Mouse (Mus musculus) G1E (cell line): ENCODE results near the gene Cryba4. TPM values are rescaled to one million over a fixed set of nuclear protein-coding genes. Genes with fewer than 3 reads are reported as not detected.

Experiments
- ATAC-seq: 2 replicates; pipeline ENCODE4 v1.8.0; 2016; ENCODE audit warnings: mild to moderate bottlenecking; ENCODE audit not compliant: insufficient number of reproducible peaks, poor library complexity, low FRiP score, severe bottlenecking; ENCODE audit errors: extremely low read depth
- DNase-seq: peaks from one replicate; pipeline ENCODE4 v3.0.0; 2012; ENCODE audit warnings: low spot score
- H3K27me3 ChIP-seq: 2 replicates; pipeline ENCODE4 v1.6.1; 2012; ENCODE audit warnings: mild to moderate bottlenecking, low read length, inconsistent platforms; ENCODE audit not compliant: insufficient read depth
- H3K36me3 ChIP-seq: replicated peaks from 2 replicates; pipeline ENCODE3; 2012; ENCODE audit warnings: mild to moderate bottlenecking, inconsistent platforms
- H3K4me1 ChIP-seq: 2 replicates; pipeline ENCODE4 v1.6.1; 2012; ENCODE audit warnings: low read depth, low read length, inconsistent platforms, mixed read lengths; ENCODE audit not compliant: insufficient read depth
- H3K4me3 ChIP-seq: 2 replicates; pipeline ENCODE4 v1.5.1; 2012; ENCODE audit warnings: low read depth, mild to moderate bottlenecking, inconsistent platforms, low read length, moderate library complexity, mixed read lengths
- H3K9me3 ChIP-seq: replicated peaks from 2 replicates; pipeline ENCODE4 v1.6.1; 2012; ENCODE audit warnings: inconsistent platforms
- CTCF ChIP-seq: IDR thresholded peaks from 2 replicates; pipeline ENCODE4 v1.5.1; 2012; ENCODE audit warnings: low read depth, low read length, inconsistent platforms, mixed read lengths
- GATA1 ChIP-seq: IDR thresholded peaks from 2 replicates; pipeline ENCODE4 v1.6.1; 2012; ENCODE audit warnings: borderline replicate concordance, low read length, inconsistent platforms, mixed read lengths
- GATA2 ChIP-seq: IDR thresholded peaks from 2 replicates; pipeline ENCODE4 v1.6.1; 2012; ENCODE audit warnings: low read depth, low read length, inconsistent platforms, borderline replicate concordance
- POLR2AphosphoS5 ChIP-seq: IDR thresholded peaks from 2 replicates; pipeline ENCODE4 v1.6.1; 2012; ENCODE audit warnings: low read depth, low read length, inconsistent platforms; ENCODE audit not compliant: insufficient replicate concordance
- TAL1 ChIP-seq: conservative IDR thresholded peaks from 2 replicates; pipeline ENCODE4 v1.6.1; 2012; ENCODE audit warnings: low read depth, low read length, inconsistent platforms, mixed read lengths
- polyA plus RNA-seq: library from polyadenylated mRNA; stranded (reverse); fragments of >175 nt; gene quantifications from 2 replicates; pipeline ENCODE4 v1.2.3, GENCODE M21; 2012
- total RNA-seq, 2 experiments: library from RNA; stranded (forward) in 1 of 2; stranded (reverse) in 1 of 2; fragments of 200-1000 nt in 1 of 2; fragments of >200 nt in 1 of 2; fragmentation: Nextera tagmentation in 1 of 2; gene quantifications; 2 replicates each; pipeline ENCODE4 v1.2.3; 2014 to 2017

The Cryba4 gene
- total and polyA plus RNA-seq, 3 experiments = 0.43 to 0.98 TPM; not detected in 1

DNA sequence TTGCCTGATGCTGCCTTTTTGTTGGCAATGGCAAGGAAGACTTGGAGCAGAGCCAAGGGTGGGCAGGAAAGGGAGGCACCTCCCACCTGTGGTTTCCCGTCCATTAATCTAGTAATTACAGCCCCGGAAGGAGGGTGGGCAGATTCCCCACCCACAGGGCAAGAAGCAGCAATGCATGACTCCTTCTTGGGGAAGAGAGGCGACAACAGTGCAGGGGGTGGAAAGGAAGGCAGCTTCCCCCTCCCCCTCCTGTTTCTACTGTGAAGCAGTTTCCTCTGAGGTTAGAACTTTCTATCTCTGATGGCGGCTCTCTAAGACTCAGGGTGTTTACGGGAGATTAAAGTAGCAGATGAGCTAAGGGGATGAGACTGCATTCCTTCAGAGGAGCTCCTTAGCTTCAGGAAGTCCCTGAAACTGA lies 9.9 kb downstream of the Cryba4 start:
- no peak for TF ChIP-seq GATA1
- no peak for TF ChIP-seq POLR2AphosphoS5
- TF ChIP-seq TAL1 = peak; percentile 61
- TF ChIP-seq GATA2 = no peak
- TF ChIP-seq CTCF = no peak
- H3K27me3 ChIP-seq = peaks cover 16% of the 10 kb centered on the region
- peaks cover 17% of the 10 kb centered on the region for H3K9me3 ChIP-seq
- H3K4me3 ChIP-seq = no peak overlapping the region; the same call in 1 of the 2 replicates
- peaks cover 80% of the 10 kb centered on the region for H3K4me1 ChIP-seq
- peak; percentile 15; the same call in 1 of the 2 replicates for ATAC-seq
- H3K36me3 ChIP-seq = peaks cover 2% of the 10 kb centered on the region
- peak; percentile 61 for DNase-seq

DNA sequence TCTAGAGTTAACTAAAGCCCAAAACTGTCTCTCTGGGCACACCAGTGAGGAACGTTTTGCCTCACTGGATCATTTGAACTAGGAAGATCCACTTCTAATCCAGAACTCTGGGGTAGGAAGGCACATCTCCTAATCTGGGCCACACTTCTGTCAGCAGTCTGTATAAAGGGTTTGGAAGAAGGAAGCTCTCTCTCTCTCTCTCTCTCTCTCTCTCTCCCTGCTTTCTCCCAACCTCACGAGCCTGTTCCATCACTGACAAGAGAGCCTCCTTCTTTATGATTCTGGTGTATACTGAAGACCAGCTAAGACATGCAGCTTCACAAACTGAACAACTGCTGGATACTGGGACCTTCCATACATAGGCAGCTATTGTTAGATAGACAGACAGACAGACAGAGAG lies 10.5 kb downstream of the Cryba4 start:
- no peak for TF ChIP-seq GATA2
- TF ChIP-seq CTCF = no peak
- TF ChIP-seq TAL1 = no peak
- peaks cover 20% of the 10 kb centered on the region for H3K27me3 ChIP-seq
- H3K4me3 ChIP-seq = no peak overlapping the region

DNA sequence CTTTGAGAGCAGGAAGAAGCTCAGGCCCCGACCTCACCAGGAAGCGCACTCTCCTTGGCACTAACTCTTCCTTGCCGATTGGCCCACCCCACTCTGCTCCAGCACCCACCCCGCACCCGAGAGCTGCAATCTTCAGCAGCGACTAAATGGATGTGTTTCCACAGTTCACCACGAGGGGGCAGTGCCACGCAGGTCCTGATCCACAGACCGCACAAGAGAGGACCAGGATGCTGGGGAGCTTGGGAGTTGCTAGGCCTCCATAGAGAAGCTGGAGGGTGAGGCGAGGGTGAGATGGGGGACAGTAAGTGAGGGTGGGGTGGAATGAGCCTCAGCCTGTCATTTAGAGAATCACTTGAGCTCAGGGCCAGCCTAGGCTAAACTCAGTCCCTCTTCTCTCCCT lies 11.6 kb downstream of the Cryba4 start:
- peak overlapping the region; percentile 35; the same call in 1 of the 2 replicates for H3K4me3 ChIP-seq
- peaks cover 26% of the 10 kb centered on the region for H3K27me3 ChIP-seq
- peaks cover 66% of the 10 kb centered on the region for H3K4me1 ChIP-seq
- peak; percentile 77 for DNase-seq
- 0 out of 2 replicates have a peak, but pooled peaks have one; percentile 5 for ATAC-seq
- H3K36me3 ChIP-seq = peaks cover 2% of the 10 kb centered on the region
- peaks cover 17% of the 10 kb centered on the region for H3K9me3 ChIP-seq
- TF ChIP-seq GATA2 (no peak), CTCF (peak; percentile 81)

More for the DNA sequence above, 10.5 kb downstream of the Cryba4 start:
- Histone ChIP-seq H3K36me3 (peaks cover 2% of the 10 kb centered on the region), H3K9me3 (peaks cover 17% of the 10 kb centered on the region), H3K4me1 (peaks cover 75% of the 10 kb centered on the region)
- DNase-seq (no peak), ATAC-seq (no peak)

DNA sequence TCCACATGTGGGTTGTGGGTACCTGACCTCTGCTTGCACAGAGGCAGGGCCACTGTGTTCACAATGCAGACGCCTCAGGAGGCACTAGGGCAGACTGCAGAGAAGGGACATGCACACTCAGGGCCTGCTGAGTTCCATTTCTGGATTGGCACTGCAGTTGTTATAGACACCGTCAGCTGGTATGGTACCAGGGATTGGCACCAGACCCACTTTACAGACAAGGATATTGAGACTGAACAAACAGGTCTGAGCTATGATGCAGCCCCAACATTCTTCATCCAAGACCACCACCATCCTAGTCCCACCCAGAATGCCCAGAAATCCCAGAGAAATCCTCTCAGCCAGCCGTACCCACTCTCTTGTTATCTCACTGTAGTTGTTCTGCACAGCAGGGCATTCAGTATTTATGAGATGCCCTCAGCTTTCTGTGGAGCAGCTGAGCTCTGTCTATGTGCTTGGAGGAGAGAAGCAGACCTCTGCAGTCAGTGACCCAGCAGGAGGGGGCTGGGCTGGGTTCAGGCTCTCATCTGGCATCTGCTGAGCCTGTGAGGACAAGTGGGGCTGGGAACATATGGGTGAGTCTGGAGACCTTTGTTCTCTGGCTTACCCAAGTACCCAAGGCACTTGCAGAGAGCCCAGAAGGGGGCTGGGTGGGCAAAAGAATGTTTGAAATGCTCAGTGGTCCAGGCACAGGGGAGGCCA lies 13.4 kb downstream of the Cryba4 start:
- Histone ChIP-seq H3K4me1 (peaks cover 48% of the 10 kb centered on the region), H3K4me3 (0 out of 2 replicates have a peak overlapping the region, but pooled peaks have one; percentile 16), H3K9me3 (peaks cover 17% of the 10 kb centered on the region), H3K36me3 (peaks cover 2% of the 10 kb centered on the region), H3K27me3 (peaks cover 26% of the 10 kb centered on the region)
- ATAC-seq = no peak
- DNase-seq = no peak
- TF ChIP-seq GATA2 (no peak), GATA1 (no peak), TAL1 (no peak), CTCF (no peak), POLR2AphosphoS5 (no peak)

DNA sequence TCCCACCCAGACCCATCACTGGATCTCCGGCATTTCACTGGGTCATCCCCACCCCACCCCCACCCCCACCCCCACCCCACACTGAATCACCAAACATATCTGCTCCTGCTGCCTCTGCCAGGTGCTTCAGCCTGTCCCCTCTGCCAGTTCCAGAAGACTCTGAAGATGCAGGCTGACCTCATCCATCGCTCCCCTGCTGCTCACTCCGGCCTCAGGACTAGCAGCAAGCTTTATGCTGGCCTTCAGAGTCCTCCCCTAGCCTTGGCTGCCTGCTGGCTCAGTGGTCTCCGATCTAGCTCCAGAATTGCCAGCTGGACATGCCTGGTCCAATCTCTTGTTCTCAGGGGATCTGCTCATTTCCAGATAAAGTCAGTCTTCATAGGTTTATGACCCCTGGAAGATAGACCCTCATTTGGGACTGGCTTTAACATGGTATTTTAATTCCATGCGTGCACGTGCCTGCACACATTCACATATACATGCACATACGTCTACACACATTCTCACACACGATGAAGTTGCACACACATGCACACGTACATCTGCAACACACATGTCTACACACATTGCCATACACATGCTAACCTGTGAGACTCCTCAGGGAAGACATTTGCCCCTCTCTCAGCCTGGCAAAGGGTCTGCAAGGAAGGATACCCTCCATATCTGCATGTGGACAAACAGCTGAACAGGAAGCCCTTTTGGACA lies 14.3 kb downstream of the Cryba4 start:
- Histone ChIP-seq H3K4me3 (no peak overlapping the region), H3K9me3 (peaks cover 14% of the 10 kb centered on the region), H3K4me1 (peaks cover 40% of the 10 kb centered on the region), H3K36me3 (peaks cover under 1% of the 10 kb centered on the region), H3K27me3 (peaks cover 26% of the 10 kb centered on the region)
- no peak for ATAC-seq
- no peak for TF ChIP-seq CTCF
- no peak for TF ChIP-seq TAL1
- TF ChIP-seq GATA2 = no peak
- TF ChIP-seq GATA1 = no peak
- DNase-seq = no peak

DNA sequence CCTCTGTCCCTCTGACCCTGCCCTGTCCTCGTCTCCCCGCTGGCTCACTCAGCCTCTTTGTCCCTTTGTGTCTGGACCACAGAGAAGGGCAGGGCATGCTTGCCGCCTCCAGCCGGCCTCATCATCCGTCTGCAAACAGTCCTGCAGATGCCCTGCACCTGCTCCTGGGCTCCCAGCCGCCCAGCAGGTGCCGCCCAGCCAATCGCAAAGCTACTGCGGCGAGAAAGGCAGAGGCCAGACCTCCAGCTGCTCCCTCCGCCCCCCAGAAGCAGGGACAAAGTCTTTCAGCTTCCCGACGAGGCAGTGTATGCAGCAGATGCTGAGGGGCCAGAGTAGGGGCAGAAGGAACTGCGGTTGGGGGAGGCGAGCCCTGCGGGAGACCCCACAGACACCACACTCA lies 14.9 kb downstream of the Cryba4 start:
- H3K36me3 ChIP-seq = no peaks in the 10 kb centered on the region

More for the DNA sequence above, 14.9 kb downstream of the Cryba4 start:
- H3K4me1 ChIP-seq = peaks cover 34% of the 10 kb centered on the region
- DNase-seq (no peak), ATAC-seq (no peak)
- peaks cover 26% of the 10 kb centered on the region for H3K27me3 ChIP-seq
- no peak overlapping the region for H3K4me3 ChIP-seq
- peaks cover 8% of the 10 kb centered on the region for H3K9me3 ChIP-seq
- TF ChIP-seq GATA2 = no peak
- TF ChIP-seq CTCF = no peak
- no peak for TF ChIP-seq POLR2AphosphoS5
- no peak for TF ChIP-seq TAL1
- no peak for TF ChIP-seq GATA1
